Mouse (Mus musculus) left cerebral cortex, postnatal 25 days (tissue): Measurements from ENCODE around the gene Stx5a. TPM values are rescaled to one million over a fixed set of nuclear protein-coding genes. Genes with fewer than 3 reads are reported as not detected.
A peak's percentile ranks its signal among the peaks of the same experiment; 100 is the strongest.
"Not testable (repeated sequence)": the region's sequence is repeated elsewhere in the genome, so short reads cannot be mapped to it uniquely, and the experiment has no call there.

Experiments used
- DNase-seq, 2 experiments: peaks; one replicate each; pipeline ENCODE4 v3.0.0; 2022; ENCODE audit warnings: low spot score in 2 of 2, mixed read lengths in 1 of 2
- intact Hi-C: fragments of 180-260 bp; cut with DNase I; formaldehyde crosslinking; loops from one replicate; pipeline ENCODE4 v1.15.1; 2025
- total RNA-seq, 2 experiments: library from RNA; stranded (reverse); gene quantifications; 2 replicates each; pipeline ENCODE4 v1.2.3; 2021

Stx5a gene
- total RNA-seq, 2 experiments from 2014 or later, result 61.5 to 70.1 TPM

DNA sequence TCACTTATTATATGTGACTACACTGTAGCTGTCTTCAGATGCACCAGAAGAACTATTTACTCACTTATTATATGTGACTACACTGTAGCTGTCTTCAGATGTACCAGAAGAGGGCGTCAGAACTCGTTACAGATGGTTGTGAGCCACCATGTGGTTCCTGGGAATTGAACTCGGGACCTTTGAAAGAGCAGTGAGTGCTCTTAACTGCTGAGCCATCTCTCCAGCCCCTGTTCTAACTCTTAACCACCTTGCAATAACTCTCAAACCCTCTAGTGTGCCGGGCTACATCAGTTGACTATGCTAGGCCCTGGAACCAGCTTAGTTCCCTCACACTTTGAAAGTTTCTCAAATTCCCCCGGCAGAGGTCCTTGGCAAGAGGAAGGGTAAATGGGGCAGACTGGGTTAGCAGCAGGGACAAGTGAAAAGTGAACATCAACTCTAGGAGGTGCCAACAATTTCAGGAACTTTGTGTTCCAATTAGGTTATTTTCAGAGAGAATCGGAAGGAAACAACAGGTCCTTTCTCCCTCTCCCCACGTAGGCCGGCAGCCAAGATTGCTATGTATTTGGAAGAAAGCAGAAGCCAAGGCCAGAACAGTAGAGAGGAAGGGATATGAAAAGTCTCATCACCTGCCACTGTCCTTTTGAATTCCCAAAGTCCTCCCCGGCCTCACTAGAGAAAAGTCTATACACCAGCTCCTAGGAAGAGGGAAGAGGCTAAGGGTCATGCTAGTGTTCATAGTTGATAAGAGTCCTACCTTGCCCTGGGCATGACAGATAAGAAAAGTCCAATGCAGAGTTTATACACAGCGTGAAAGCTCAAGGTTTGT, 26.3 kb upstream of the Stx5a start:
- no peak for DNase-seq
- intact Hi-C loops, result no loop called here

DNA sequence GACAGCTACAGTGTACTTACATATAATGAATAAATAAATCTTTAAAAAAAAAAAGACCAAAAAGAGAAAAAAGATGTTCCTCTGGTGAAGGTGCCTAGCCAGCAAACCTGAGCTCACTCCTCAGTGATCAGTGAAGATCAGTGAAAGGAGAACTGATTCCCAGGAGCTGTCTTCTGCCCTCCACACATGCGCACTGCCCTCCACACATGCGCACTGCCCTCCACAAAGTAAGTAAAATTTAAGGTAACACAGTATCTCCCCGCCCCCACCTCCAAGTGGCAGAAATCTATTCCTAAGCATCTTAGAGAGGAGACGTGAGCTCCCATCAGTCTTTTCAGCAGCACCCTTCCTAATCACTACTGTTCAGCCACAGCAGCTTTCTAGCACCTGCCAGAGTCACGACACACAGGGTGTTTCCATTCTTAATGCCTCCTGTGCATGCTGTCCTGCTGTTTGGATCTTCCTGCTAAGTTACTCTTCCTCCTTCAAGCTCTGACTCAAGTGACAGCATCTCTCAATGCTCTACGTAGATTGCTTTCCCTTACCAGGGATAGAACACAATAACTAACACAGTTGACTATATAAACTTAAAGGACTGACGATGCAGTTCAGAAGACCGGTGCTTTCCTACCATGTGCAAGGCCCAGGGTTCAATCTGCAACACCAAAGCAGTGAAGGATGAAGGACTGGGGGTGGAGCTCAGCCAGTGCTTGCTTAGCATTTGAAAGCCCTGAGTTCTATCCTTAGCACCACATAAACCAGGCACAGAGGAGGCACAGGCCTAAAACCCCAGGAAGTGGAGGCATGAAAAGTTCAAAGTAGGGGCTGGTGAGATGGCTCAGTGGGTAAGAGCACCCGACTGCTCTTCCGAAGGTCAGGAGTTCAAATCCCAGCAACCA, 25.1 kb upstream of the Stx5a start:
- intact Hi-C loops, result no loop called here
- peak in 1 of 2 experiments; percentile 24 for DNase-seq

DNA sequence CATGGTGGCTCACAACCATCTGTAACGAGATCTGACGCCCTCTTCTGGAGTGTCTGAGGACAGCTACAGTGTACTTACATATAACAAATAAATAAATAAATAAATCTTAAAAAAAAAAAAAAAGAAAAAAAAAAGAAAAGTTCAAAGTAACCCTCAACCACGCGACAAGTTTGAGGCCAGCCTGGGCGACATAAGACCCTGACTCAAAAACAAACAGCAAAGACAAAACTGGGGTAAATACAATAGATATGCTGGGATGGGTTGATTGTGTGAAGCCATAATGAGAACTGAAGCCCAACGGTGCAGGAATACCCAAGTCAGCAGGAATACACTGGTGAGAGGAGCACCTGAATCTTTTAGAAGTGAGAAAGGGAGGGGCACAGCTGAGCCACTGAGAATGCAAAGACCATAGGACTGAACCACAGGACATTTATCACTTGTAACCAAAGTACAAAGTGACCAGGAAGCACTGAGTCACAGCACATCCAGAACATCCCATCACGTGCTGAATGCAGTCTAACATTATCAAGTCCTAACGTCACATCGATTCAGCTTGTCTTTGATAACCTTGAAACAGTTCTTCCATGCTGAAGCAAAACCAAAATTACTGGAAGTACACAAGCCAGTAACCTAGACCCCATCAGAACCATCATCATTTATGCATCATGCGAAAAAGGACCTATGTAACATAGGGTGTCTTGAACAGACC, 24.3 kb upstream of the Stx5a start:
- intact Hi-C loops, result no loop called here
- no peak for DNase-seq

DNA sequence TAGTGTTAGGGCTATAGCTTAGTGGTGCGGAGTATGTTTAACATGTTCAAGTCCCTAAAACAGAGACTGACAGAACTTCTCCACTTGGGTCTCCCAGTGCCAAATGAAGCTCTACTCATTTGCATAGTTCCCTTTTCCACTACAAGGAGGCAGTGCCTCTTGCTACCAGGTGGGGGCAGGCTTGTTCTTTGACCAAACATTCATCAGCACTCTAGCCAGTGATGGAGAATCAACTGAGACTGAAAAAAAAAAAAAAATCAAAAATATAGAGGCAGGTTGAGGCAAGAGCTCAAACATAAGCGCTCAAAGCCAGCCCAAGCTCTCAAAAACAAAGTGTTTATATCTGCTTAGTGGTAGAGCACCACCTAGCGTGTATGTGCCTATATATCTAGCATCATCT, 22.9 kb upstream of the Stx5a start:
- peak in 1 of 2 experiments; percentile 57 for DNase-seq
- intact Hi-C loops, result loop anchor here (2.0 kb wide), 1 partner anchor 150 kb away; no protein-coding TSS in a partner anchor

DNA sequence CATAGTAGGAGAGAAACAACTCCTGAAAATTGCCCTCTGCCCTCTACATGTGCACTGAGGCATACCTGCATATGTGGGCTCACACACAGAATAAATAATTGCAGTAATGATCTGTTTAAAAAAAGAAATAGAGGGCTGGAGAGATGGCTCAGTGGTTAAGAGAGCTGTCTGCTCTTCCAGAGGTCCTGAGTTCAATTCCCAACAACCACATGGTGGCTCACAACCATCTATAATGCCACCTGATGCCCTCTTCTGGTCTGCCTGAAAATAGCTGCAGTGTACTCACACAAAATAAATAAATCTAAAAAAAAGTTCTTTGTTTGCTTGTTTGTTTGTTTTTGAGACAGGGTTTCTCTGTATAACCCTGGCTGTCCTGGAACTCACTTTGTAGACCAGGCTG, 22.2 kb upstream of the Stx5a start:
- not testable (repeated sequence) for DNase-seq
- intact Hi-C loops, result loop anchor here (2.0 kb wide), 1 partner anchor 150 kb away; no protein-coding TSS in a partner anchor

DNA sequence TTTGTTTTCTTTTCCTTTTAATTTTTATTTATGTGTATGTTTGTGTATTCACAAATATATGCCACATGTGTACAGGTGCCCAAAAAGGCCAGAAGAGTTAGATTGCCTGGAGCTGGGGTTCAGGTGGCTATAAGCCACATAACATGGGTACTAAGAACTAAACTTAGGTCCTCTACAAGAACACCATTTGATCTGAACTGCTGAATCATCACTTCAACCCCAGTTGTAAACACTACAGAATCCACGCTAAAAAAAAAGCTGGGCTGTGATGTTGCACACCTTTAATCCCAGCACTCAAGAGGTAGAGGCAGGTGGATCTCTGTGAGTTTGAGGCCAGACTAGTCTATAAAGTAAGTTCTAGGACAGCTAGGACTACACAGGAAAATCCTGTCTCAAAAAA, 19.8 kb upstream of the Stx5a start:
- DNase-seq, result no peak
- intact Hi-C loops, result no loop called here

DNA sequence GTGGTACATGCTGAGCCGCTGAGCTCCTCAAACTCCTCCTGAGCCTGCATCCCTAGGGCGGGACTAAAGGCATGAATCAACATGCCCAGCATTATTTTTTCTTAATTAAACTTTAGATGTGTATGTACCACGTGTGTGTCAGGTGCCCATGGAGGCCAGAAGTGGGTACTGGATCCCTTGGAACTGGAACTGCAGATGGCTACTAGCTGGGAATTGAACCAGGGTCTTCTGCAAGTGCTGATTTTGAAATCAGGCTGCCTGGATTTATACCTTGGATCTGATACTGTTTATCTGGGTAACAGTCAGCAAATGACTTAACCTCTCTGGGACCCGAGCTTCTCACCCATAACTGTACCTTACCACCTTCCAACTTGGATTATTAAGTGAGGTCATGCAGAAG, 19.2 kb upstream of the Stx5a start:
- intact Hi-C loops, result no loop called here
- no peak for DNase-seq

DNA sequence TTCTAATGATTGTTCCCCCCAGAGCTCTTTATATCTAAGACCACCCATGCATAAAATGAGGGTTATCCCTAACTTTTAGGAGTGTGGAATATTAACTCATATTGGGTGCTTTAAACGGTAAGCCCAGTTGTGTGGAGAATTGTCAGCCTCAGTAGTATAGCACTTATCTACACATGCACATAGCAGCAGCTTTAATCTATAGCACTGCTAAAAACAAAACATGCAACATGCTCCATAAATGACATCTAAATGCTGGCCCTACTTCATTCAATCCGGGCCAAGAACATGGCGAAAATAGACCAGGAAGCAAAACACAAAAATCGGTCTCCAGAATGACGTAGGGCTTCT, 18.7 kb upstream of the Stx5a start:
- intact Hi-C loops, result no loop called here

DNA sequence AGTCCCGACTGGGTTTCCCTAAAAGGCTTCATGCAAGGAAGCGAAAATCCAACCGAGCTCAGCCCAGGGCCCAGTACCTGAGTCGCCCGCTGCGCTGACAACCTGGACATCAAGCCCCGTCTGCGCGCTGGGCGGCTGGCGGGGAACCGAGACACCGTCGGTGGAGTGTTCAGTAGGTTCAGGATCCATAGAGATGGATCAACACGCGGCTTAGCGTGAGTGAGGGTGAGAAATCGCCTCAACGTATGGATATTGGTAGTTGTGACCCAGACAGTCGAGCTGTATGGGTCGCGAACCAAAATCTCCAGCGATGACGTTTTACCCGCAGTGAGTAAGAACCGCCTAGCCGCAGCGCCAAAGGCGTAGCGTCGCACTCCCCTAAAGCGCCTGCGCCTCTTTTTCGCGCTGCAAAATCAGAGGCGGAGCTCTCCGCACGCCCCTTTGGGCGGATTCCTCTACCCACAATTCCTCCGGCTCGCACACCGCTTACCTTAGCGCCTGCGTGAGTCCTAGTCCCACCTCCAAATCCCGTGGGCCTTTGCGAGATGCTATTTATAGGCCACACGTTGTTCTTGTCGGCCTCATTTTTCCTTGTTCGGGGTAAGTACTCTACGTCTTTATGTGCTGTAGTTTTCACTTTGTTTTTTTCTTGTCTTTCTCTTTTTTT, 18.2 kb upstream of the Stx5a start, which contains the start of gene Slc3a2:
TSS of gene Slc3a2 (minus strand) at position 463 of the 667 bp plus-strand sequence.
- intact Hi-C loops, result loop anchor here (1.0 kb wide), 2 partner anchors 10 to 61 kb away; no protein-coding TSS in a partner anchor
- DNase-seq, result peak; percentile 96 to 99

More for the DNA sequence above, 18.7 kb upstream of the Stx5a start:
- DNase-seq, result no peak

DNA sequence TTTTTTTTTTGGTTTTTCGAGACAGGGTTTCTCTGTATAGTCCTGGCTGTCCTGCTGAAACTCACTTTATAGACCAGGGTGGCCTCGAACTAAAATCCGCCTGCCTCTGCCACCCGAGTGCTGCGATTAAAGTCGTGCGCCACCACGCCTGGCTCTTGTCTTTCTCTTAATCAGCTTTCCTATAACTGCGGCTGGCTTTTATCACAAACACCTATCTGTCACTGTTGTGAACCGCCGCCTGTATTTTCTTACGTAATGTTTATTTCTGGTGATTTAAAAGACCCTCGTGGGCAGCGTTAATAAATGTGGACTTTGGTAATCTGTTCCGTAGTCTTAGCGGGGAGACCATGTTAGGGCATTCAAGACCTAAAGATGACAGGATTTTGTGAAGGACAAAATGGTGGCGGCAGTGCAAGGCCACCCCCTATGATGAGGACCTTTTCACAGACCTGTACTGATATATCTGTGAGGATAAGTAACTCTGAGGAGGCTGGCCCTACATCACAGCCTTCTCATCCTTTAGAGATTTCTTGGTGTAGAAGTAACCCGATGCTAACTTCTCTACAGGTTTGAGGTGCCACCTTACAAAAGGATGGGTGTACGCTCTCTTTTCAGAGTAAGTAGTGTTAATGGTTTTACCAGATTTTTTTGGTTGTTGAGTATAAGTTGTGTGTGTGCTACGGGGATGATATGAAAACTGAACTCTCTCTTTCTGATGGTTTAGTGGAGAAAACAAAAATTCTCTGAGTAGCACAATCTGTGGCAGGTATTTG, 17.5 kb upstream of the Stx5a start:
- DNase-seq, result no peak
- intact Hi-C loops, result loop anchor here (1.0 kb wide), 2 partner anchors 10 to 61 kb away; no protein-coding TSS in a partner anchor

DNA sequence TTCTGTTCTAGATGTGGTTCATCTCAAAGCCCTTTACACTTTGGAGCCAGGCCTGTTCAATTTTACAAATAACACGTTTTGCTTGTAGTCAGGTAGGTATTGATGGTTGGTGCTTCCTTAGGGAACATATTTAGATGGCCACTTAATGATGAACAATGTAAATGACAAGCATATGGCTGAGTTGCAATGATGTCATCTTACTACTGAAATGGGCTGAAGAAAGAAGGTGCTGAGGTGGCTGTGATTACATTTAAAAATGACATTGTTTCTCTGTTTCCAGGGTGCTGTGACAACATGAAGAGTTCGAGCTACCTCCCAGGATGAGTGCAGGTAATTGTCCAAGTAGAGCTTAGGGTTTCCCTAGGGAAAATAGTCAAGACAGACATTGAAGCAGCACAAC, 16.8 kb upstream of the Stx5a start:
- intact Hi-C loops, result no loop called here
- DNase-seq, result no peak

DNA sequence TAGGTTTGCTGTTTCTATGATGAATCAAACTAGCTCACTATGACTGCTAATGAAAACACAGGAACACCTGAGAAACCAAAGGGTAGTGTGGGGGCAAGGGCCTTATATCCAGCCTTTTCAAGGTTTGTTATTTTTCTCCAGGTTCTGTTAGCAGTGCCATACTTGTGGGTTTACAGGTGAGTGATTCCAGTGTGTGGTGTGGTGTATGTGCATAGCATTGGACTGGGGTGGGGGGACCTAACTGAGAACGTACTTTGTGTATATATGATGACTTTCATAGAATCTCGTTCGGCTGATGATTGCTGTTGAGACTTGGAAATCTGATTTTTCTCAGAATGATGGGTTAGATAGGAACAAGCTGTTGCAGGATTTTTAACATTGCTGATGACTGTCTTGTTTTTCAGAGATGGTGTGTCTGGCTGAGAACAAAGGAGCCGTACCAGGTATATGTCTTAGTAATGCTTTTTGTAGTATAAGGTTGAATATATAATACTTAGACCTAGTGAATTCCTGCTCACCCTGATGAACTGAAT, 16.1 kb upstream of the Stx5a start:
- intact Hi-C loops, result no loop called here
- DNase-seq, result no peak

DNA sequence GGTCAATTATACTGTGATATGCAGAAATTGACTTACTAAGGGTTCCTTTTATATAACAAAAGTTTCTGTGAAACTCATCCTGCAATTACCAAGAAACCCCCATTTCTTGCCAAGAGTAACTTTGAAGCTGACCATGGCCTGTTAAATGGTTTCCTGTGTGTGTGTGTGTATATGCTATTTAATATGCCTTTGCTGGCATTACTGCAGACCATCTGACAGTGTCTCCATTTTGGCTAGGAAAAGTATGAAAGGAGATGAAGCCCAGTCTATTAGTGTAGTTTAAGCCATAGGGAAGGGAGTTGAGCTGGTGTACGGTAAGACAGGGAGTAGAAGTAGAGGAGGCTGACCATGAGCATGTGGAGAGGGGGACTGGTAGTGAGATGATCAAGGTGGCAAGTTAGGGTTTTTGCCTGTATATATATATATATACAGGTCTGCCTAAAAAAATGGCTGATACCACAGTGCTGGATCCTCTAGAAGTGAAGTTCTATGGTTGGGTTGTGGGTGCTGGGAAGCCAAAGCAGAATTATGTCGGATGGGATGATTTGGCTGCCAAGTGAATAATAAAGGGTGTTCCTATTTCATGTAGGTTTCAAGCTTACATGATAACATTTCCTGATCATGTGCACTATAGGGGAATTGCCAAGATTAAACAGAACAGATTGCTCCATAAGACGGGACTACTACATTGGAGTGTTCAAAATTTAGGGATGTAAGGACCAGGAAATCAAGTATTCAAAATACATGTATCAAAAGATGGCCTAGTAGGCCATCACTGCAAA, 14.4 kb upstream of the Stx5a start:
- intact Hi-C loops, result no loop called here
- no peak for DNase-seq

DNA sequence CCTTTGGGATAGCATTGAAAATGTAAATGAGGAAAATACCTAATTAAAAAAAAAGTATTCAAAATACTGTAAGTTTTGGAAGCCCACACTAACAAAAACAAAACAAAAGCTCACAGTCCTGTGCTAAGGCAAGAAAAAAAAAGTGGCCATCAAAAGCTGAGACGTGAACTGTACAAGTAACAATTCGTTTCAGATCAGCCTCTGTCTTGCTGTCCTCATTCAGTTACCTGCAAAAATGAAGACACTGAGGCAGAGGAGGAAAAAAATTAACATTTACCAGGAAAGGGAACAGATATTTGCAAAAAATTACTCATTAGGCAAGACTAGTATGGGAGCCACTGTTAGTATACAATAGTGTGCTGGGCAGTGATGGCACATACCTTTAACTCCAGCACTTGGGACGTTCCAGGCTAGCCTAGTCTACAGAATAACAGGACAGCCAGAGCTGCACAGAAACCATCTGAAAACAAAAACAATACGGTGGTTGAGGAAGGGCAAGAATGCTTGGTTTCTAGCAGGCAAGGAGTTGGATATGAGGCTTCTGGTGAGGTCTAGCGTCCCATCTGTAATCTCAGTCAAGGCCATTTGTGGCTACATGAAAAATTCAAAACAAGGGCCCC, 13.6 kb upstream of the Stx5a start:
- DNase-seq, result no peak
- intact Hi-C loops, result no loop called here

DNA sequence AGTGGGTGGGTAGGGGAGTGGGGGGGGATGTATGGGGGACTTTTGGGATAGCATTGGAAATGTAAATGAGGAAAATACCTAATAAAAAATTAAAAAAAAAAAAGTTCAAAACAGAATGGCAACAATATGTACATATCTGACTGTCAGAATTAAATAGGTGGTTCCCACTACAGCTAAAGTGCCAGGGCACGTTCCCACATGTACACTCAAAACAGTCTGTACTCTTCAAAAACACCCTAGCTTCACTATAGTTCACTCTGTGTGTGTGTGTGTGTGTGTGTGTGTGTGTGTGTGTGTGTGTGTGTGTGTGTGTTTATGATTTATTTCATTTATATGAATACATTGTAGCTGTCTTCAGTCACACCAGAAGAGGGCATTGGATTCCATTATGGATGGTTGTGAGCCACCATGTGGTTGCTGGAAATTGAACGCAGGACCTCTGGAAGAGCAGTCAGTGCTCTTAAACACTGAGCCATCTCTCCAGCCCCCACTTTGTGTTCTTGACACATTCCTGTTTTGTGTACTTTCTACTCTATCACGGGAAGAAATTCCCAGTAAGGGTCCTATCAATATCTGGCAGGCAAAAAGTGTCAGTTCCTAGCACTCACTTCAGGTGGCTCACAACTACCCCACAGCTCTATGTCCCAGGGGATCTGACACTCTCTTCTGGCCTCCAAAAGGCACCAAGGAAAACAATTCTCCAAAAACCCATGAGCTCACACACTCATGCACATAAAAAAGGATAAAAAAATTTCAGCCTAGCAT, 12.7 kb upstream of the Stx5a start:
- DNase-seq, intact Hi-C loops: not testable (repeated sequence)

DNA sequence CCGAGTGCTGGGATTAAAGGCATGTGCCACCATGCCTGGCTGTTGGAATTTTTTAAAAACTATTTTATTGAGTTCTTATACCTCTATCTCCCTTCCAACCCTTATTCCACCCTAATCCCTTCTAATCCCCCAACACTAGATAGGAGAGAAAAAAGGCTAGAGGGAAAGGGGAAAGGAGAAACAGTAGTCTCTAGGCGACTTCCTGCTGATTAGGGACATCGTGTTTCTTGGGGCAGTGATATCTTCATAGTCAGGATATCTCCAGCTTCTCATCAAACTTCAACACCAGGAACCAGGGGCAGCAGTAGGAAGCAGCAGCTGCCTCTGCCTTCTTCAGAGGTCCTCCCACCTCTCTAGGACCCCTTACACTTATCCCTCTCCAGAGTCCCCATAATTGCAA, 6.9 kb upstream of the Stx5a start:
- no peak for DNase-seq
- intact Hi-C loops, result no loop called here
